Mouse (Mus musculus) hindbrain, embryonic 11.5 days (tissue): Measurements from ENCODE around the gene Saal1. TPM values are rescaled to one million over a fixed set of nuclear protein-coding genes. Genes with fewer than 3 reads are reported as not detected.

Experiments
- ATAC-seq: fragments of 200-750 bp; cut with Nextera tagmentation; 2 replicates; pipeline ENCODE4 v1.8.0; 2017; ENCODE audit warnings: mild to moderate bottlenecking, moderate TSS enrichment, moderate library complexity; ENCODE audit not compliant: low FRiP score
- DNase-seq: peaks from one replicate; pipeline ENCODE4 v3.0.0-alpha.2; 2015; ENCODE audit warnings: low spot score
- H3K27ac ChIP-seq: fragments of 300-500 bp; sonication (generic); 2 replicates; pipeline ENCODE4 v1.5.1; 2014; ENCODE audit warnings: mild to moderate bottlenecking, low read depth, low read length
- H3K27me3 ChIP-seq: fragments of 300-500 bp; sonication (generic); 2 replicates; pipeline ENCODE4 v1.6.1; 2014; ENCODE audit warnings: mild to moderate bottlenecking, low read length, moderate library complexity, mixed read lengths; ENCODE audit not compliant: control insufficient read depth, insufficient read depth
- H3K36me3 ChIP-seq: fragments of 300-500 bp; sonication (generic); 2 replicates; pipeline ENCODE4 v1.6.1; 2014; ENCODE audit warnings: mild to moderate bottlenecking, low read length, moderate library complexity, mixed read lengths; ENCODE audit not compliant: control insufficient read depth, insufficient read depth
- H3K4me1 ChIP-seq: fragments of 300-500 bp; sonication (generic); replicated peaks from 2 replicates; pipeline ENCODE4 v1.6.1; 2014; ENCODE audit warnings: low read length, mixed read lengths; ENCODE audit not compliant: control insufficient read depth, insufficient read depth
- H3K4me2 ChIP-seq: fragments of 300-500 bp; sonication (generic); replicated peaks from 2 replicates; pipeline ENCODE4 v1.6.1; 2014; ENCODE audit warnings: mild to moderate bottlenecking, low read depth, low read length
- H3K4me3 ChIP-seq: fragments of 300-500 bp; sonication (generic); 2 replicates; pipeline ENCODE4 v1.5.1; 2014; ENCODE audit warnings: low read depth, low read length
- H3K9ac ChIP-seq: fragments of 300-500 bp; sonication (generic); 2 replicates; pipeline ENCODE4 v1.6.1; 2014; ENCODE audit warnings: low read depth, low read length
- H3K9me3 ChIP-seq: fragments of 300-500 bp; sonication (generic); 2 replicates; pipeline ENCODE4 v1.6.1; 2016; ENCODE audit warnings: low read length; ENCODE audit not compliant: control insufficient read depth
- WGBS: fragments of 180-500 bp; shearing (Covaris S2); extraction: QIAGEN DNeasy Blood & Tissue Kit; methylation state at CpG from one replicate; pipeline ENCODE4 v1.1.7; 2014; 5-methylcytosine and 5-hydroxymethylcytosine counted together
- polyA plus RNA-seq: library from polyadenylated mRNA; unstranded; fragments of >200 nt; fragmentation: Nextera tagmentation; extraction: Ambion mirVana; gene quantifications from 2 replicates; pipeline ENCODE4 v1.2.1, GENCODE M21; 2014

The Saal1 gene
- polyA plus RNA-seq, 1 experiment from 2014 or later = 41.4 TPM

DNA sequence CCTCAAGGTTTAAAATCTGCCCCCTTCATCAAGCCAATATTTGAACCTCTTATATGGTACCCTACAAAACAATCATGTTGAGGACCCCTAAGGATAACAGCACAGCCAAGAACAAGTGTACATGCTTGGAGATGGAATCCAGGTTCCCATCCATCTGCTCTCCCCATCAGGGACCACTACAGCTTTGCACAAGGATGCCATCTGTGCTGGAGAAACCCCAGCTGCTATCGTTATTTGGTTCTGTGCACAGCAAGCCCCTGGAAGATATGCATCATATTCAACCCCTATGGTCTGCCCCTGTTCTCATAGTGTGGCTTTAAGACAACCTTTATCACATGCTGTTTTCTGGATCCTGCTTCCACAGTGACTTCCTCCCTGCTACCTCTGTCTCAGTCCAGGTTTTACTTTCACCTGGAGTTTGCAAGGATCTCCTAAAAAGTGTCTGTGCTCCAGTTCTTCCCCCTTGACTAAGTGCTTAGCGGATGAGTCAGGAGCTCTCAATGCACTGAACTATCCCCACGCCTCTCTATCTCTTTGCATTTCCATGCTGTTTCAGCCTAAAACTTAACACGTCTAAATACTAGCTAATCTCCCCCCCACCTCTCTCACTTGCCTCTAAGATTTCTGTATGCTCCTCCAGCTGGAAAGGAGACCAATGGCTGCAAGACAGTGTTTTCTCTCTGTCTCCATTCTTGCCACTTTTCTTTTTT is 61.9 kb downstream of the Saal1 start:
- 76% methylated on average over 4 of the region's 4 CpGs for WGBS
- no peak for ATAC-seq

DNA sequence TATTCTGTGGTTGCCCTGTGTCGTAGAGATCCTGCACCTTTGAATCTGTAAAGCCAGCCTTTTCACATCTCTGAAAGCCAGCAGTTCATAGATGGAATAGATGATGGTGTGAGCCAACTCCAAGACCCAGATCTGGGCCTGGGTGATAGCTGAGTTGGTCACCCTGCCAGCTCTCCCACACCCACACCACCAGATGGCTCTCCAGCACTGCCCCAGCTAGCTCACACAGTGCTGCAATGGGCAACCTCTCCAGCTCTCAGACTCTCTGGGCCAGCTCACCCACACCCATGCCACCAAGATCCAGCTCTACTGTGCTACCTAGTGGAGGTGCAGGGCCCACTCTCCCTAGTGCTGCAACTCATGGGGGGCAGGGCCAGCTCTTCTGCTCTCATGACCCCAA is 67.3 kb downstream of the Saal1 start:
- DNase-seq = no peak
- Histone ChIP-seq H3K27me3 (peaks cover 3% of the 10 kb centered on the region; the same call in 1 of the 2 replicates), H3K9ac (no peak overlapping the region), H3K9me3 (no peaks in the 10 kb centered on the region), H3K4me1 (no peaks in the 10 kb centered on the region), H3K36me3 (no peaks in the 10 kb centered on the region), H3K4me2 (no peak overlapping the region), H3K27ac (no peak overlapping the region), H3K4me3 (no peak overlapping the region)
- 86% methylated on average over 1 of the region's 1 CpGs for WGBS
- ATAC-seq = no peak

More for the DNA sequence above, 61.9 kb downstream of the Saal1 start:
- no peak overlapping the region for H3K4me2 ChIP-seq
- no peaks in the 10 kb centered on the region for H3K36me3 ChIP-seq
- no peaks in the 10 kb centered on the region for H3K9me3 ChIP-seq
- no peaks in the 10 kb centered on the region for H3K27me3 ChIP-seq
- no peak overlapping the region for H3K4me3 ChIP-seq
- H3K4me1 ChIP-seq = no peaks in the 10 kb centered on the region
- H3K27ac ChIP-seq = no peak overlapping the region
- no peak for DNase-seq
- no peak overlapping the region for H3K9ac ChIP-seq

DNA sequence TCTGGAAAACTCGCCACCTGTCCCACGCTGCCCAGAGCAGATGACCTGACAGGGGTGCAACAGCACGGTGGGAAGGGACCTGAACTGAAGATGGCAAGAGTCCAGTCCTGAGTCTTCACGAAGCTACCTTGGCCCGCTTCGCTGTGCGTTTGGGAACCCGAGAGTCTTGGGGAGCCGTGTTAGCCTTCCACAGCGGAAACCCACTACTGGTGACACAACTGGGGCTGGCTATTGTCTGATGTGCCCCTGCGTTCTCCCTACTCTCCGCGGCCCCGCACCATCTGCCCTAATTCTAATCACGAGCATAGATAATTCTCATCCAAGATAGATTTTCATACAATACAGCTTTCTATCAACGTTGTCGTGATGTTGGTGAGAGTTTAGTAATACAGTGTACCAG is 70.4 kb downstream of the Saal1 start:
- no peaks in the 10 kb centered on the region for H3K36me3 ChIP-seq
- no peaks in the 10 kb centered on the region for H3K9me3 ChIP-seq
- no peaks in the 10 kb centered on the region for H3K4me1 ChIP-seq
- ATAC-seq (no peak), DNase-seq (no peak)
- H3K27me3 ChIP-seq = peaks cover 3% of the 10 kb centered on the region; the same call in 1 of the 2 replicates
- WGBS = 15% methylated on average over 17 of the region's 17 CpGs
- no peak overlapping the region for H3K27ac ChIP-seq
- H3K9ac ChIP-seq = peak overlapping the region; percentile 40; the same call in 1 of the 2 replicates
- H3K4me2 ChIP-seq = peak overlapping the region; percentile 88
- peak overlapping the region; percentile 62 for H3K4me3 ChIP-seq

DNA sequence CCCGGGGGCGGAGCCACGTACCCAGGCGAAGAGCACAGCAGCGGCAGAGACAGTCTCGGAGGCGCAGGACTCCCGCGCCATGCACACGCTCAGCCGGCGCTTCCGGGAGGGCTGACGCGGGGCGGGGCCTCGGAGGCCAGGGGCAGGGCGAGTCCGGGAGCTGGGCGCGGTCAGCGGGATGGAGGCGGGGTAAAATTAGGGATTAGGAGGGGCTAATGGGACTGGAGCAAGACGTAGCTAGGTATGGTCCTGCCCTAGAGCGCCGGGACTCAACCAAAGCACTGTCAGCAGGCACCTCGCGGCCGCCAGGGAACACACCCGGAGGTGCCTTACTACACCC is 70.8 kb downstream of the Saal1 start, which contains the start of gene Sergef:
Gene Sergef, minus strand, starts transcription at position 116 of the 340 bp plus-strand sequence.
- H3K36me3 ChIP-seq = no peaks in the 10 kb centered on the region
- DNase-seq (peak; percentile 91), ATAC-seq (peak; percentile 97)
- no peaks in the 10 kb centered on the region for H3K4me1 ChIP-seq
- H3K9me3 ChIP-seq = no peaks in the 10 kb centered on the region
- WGBS = under 1% methylated on average over 30 of the region's 30 CpGs
- peaks cover 3% of the 10 kb centered on the region; the same call in 1 of the 2 replicates for H3K27me3 ChIP-seq
- peak within 1 kb of the TSS; percentile 88 for H3K4me2 ChIP-seq
- peak within 1 kb of the TSS; percentile 70 for H3K9ac ChIP-seq
- peak within 1 kb of the TSS; percentile 62 for H3K4me3 ChIP-seq
- H3K27ac ChIP-seq = peak within 1 kb of the TSS; percentile 56; the same call in 1 of the 2 replicates

DNA sequence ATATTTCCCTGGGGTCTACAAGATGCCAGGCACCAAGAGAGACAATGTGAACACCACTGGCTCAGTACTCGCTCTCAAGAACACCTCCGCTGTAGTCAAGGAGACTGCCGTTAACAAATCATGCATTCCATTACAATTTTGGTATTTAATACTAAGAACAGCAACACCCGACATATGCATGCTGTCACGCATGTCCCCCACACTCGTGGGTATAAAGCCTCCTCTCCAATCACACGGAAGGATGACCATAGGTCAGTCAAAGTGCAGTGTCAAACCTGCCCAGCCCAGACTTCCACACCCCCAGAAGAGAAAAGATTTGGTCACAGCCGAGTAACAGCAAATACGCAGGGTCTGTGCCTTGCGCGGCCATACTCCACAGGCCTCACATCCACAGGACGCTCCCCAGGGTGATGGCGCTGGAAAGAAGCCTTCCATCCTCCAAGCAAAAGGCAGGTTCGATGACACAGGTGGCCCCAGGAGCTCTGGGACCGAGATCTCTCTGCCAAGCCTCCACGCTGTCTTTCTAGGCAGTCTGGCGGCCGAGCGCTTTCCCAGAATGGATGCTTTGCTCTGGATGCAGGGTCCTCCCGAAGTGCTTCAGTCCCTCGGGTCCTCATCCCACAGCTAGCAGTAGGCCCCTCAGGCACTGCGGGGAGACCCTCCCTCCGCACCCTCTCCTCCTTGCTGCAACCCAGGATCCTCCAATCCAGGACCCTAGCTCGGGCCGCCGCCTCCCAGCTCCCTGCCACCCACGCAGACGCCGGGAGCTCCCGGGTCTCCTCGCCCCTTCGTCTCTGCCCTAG is 71.4 kb downstream of the Saal1 start:
- Histone ChIP-seq H3K9ac (peak overlapping the region; percentile 70), H3K27ac (peak overlapping the region; percentile 56; the same call in 1 of the 2 replicates), H3K9me3 (no peaks in the 10 kb centered on the region), H3K36me3 (no peaks in the 10 kb centered on the region), H3K4me2 (peak overlapping the region; percentile 88), H3K4me3 (peak overlapping the region; percentile 62), H3K4me1 (no peaks in the 10 kb centered on the region), H3K27me3 (peaks cover 3% of the 10 kb centered on the region; the same call in 1 of the 2 replicates)
- peak; percentile 54 for ATAC-seq
- 11% methylated on average over 28 of the region's 32 CpGs for WGBS
- DNase-seq = no peak

Other genes starting within 250 kb of the Saal1 start
- gene Sergef, start 70.9 kb downstream of the Saal1 start, polyA plus RNA-seq = 14.4 and 16.0 TPM in 2 replicates
- gene Tph1, start 38.1 kb downstream of the Saal1 start, polyA plus RNA-seq = 0.61 TPM in 1 of 2 replicates, not detected in the other
- gene Saa3, start 5.0 kb upstream of the Saal1 start, polyA plus RNA-seq = 0.07 and 0.20 TPM in 2 replicates
- gene Saa4, start 21.9 kb upstream of the Saal1 start, polyA plus RNA-seq = not detected in 2 replicates
- gene Saa1, start 32.3 kb upstream of the Saal1 start, polyA plus RNA-seq = not detected in 2 replicates
- 0.31 and 0.43 TPM in 2 replicates for gene Saa2, start 41.1 kb upstream of the Saal1 start, polyA plus RNA-seq
- gene Hps5, start 85.4 kb upstream of the Saal1 start, polyA plus RNA-seq = 17.4 and 26.1 TPM in 2 replicates
- gene Gtf2h1, start 85.4 kb upstream of the Saal1 start, polyA plus RNA-seq = 53.5 and 58.0 TPM in 2 replicates
- gene Ldha, start 130.8 kb upstream of the Saal1 start, polyA plus RNA-seq = 1,356 and 1,601 TPM in 2 replicates
- gene Ldhc, start 150.5 kb upstream of the Saal1 start, polyA plus RNA-seq = not detected in 2 replicates
- gene Tsg101, start 209.3 kb upstream of the Saal1 start, polyA plus RNA-seq = 372 and 380 TPM in 2 replicates
- gene Uevld, start 247.8 kb upstream of the Saal1 start, polyA plus RNA-seq = 11.3 and 13.1 TPM in 2 replicates